Mouse (Mus musculus): Measurements from ENCODE around the gene Hmgcll1.
"Not testable (repeated sequence)": the region's sequence is repeated elsewhere in the genome, so short reads cannot be mapped to it uniquely, and the experiment has no call there.

Hmgcll1 gene

DNA sequence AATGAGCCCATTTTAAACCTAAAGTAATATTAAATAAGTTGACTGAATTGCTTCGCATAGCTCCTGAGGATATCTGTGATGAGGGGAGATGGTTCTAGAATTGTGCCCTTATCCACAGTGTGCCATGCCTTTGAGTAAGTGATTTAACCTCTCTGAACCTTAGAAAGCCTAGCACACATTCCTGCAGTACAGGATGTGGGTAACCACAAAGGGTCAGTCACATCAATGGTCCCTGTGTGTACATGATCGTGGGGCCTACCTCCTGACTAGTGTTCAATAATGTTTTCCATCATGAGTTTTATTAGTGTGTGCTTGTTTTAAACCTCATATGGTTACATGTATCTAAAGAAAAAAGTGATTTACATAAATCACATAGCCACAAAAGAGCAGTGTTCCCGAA, 46.3 kb downstream of the Hmgcll1 start:
- no peak for DNase-seq (ENCODE audit: extremely low spot score)

DNA sequence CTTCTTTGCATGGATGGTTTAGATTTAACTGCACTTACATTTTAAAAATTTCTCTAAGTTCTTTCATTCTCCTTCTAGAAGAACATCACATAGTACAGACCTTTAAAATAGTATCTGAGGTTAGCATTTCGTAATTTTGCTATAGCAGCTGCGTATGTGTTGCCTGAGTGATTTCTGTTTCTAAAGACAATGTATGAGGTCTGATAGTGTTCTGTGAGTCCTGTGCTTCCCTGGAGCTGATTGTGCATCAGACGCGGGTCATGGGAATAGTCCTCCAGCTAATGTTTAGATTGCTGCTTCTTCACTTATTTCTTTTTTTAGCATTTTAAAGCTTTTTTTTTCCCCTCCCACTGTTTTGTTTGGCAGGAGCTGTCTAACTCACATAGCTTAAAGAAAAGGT, 46.8 kb downstream of the Hmgcll1 start:
- no peak for DNase-seq (ENCODE audit: extremely low spot score)

GRCm38 (mm10) chr9:76064164-76064563, 49.5 kb downstream of the Hmgcll1 start:
- no peak for DNase-seq (ENCODE audit: extremely low spot score)

- no peak for DNase-seq (ENCODE audit: extremely low spot score)
These were observed 76.9 kb downstream of the Hmgcll1 start for GRCm38 (mm10) chr9:76091561-76091960.

DNA sequence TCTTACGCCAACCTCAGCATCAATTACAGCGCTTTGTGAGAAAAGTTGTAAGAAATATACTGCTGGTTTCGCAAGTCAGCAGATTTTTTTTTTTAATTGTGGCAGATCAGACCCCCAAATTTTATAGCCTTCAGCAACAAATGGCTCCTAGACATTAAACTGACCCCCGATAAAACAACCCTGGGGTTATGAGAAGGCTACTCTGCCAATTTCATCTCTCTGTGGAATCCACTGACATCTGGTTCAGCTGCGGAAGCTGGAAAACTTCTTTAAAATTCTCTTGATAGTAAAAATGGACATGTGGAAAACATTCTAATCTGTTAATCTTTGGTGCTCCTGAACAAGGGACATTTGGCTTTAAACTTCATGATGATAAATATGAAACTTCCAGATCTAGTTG, 82.6 kb downstream of the Hmgcll1 start:
- DNase-seq (ENCODE audit: extremely low spot score) = no peak

DNA sequence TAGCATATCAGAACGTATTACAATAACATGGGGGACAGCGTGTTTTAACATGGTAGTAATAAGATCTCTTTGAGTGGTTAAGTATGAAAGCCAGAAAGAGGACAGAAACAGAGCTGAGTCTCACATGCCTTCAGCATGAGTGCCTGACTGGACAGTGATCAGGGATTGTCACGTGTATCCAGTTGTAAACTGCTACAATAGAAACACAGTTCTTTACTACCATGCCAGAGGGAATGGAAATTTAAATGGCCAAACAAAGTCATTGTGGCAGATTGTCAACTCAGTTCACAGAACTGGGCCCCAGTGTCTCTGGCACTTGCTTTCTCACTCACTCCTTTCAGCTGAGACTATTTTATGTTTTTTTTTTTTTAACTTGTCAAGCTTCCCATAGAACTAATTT, 85.3 kb downstream of the Hmgcll1 start:
- no peak for DNase-seq (ENCODE audit: extremely low spot score)

- DNase-seq (ENCODE audit: extremely low spot score) = not testable (repeated sequence)
These were observed 89.8 kb downstream of the Hmgcll1 start for GRCm38 (mm10) chr9:76104416-76104815.

DNA sequence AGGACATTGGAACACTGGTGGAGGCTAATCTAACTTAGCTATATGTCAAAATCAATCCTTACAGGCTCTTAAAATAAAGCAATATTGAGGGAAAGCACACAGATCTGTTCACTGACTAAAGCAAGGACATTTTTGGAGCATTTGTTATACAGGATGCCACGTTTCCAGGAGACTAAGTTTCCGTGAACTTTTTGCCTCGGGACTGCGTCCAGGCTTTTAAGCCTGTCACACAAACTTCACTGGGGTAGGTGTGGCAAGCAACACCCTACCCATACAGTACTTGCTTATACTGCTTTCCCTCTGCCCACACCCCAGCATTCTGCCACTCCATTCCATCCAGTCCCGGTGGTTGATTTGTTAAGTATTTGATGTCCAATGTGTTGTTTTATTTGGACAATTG, 90.2 kb downstream of the Hmgcll1 start:
- no peak for DNase-seq (ENCODE audit: extremely low spot score)

GRCm38 (mm10) chr9:76122888-76123287, 108.2 kb downstream of the Hmgcll1 start:
- peak; percentile 53 for DNase-seq (ENCODE audit: extremely low spot score)

- DNase-seq (ENCODE audit: extremely low spot score) = no peak
These were observed 109.6 kb downstream of the Hmgcll1 start for GRCm38 (mm10) chr9:76124249-76124648.

DNA sequence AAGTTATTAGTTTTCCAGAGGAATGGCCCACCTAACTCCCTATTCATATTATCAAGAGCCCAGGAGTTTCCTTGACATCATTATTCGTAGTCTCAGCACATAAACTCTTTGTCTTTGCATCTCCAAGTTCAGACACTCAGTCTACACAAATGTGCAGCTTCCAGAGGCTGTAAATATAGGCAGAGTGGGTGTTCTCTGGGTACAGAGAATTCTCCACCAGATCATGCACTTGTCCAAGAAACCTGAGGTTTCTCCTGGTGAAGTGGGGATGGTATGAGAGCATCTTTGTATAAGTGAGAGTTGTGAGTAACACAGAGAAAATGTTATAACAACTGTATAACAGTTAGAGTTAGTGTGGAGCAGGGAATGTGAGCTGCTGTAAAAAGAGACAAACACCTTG, 114.7 kb downstream of the Hmgcll1 start:
- DNase-seq (ENCODE audit: extremely low spot score) = no peak

DNA sequence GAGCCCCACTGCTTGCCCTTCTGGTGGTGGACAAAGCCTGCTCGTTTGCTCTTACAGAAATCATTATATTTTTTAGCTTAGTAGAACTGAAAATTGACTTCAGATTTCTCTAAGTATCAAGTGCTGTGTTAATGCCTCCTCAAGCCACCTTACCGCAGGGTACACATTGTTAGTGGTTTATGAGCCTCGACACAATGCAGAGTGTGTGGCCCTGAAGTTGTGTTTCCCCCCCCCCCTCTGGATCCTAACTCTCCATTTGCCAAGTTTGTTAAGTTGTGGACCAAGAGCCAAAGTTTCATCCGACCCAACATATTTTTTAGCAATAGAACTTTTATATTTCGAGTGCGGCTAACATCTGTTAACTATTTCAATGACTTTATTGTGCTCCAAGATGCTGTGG, 119.4 kb downstream of the Hmgcll1 start:
- DNase-seq (ENCODE audit: extremely low spot score) = no peak

GRCm38 (mm10) chr9:76138378-76139109, 123.9 kb downstream of the Hmgcll1 start:
- no peak for DNase-seq (ENCODE audit: extremely low spot score)

DNA sequence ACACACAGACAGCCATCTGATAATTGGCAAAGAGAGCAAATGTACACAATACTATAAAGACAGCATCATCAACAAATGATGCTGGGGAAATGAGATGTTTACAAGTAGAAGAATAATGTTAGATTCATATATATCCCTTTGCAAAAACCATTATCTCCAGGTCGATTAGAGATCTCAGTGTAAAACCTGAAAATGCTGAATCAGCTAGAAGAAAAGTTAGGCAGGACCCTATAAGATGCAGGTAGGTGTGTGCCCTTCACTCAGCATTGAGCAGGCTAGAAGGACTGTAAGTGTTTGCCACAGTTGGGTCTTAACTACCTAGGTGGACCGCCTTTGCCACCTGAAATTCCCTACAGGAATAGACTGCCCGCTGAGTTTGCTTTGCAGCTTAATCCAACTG, 130.9 kb downstream of the Hmgcll1 start:
- DNase-seq (ENCODE audit: extremely low spot score) = no peak

GRCm38 (mm10) chr9:76162446-76162845, 147.8 kb downstream of the Hmgcll1 start:
- no peak for DNase-seq (ENCODE audit: extremely low spot score)

GRCm38 (mm10) chr9:76168355-76168754, 153.7 kb downstream of the Hmgcll1 start:
- no peak for DNase-seq (ENCODE audit: extremely low spot score)

- no peak for DNase-seq (ENCODE audit: extremely low spot score)
These were observed 158.1 kb downstream of the Hmgcll1 start for GRCm38 (mm10) chr9:76172686-76173295.

DNA sequence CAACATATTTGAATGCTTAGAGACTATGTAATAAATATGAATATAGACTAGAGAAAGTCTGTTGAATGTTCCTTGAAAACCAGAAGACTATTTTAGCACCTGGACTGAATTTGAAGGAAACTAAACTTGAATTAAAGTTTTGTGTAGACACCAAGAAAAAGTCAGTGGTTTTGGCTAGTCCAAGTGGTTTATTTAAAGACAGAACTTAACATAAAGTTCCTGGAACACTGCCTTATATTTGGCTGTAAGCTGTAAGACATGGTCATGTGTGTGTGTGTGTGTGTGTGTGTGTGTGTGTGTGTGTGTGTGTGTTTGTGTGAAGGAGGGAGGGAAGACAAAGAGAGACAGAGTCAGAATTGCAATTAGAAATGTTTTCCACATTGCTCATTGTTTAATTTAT, 164.6 kb downstream of the Hmgcll1 start:
- no peak for DNase-seq (ENCODE audit: extremely low spot score)

Measured in embryo, embryonic 9.5 days (tissue).